Mouse (Mus musculus) megakaryocyte, embryonic 14.5 days (primary cell): Measurements from ENCODE around the gene Cntf.
"Not testable (repeated sequence)": the region's sequence is repeated elsewhere in the genome, so short reads cannot be mapped to it uniquely, and the experiment has no call there.

ENCODE experiments used
- FLI1 ChIP-seq: IDR thresholded peaks from 2 replicates; pipeline ENCODE4 v1.6.1; 2012; ENCODE audit warnings: low read length, inconsistent platforms, mixed read lengths
- GATA1 ChIP-seq: IDR thresholded peaks from 3 replicates; pipeline ENCODE4 v1.6.1; 2012; ENCODE audit warnings: mixed read lengths, low read length, inconsistent platforms, borderline replicate concordance

DNA sequence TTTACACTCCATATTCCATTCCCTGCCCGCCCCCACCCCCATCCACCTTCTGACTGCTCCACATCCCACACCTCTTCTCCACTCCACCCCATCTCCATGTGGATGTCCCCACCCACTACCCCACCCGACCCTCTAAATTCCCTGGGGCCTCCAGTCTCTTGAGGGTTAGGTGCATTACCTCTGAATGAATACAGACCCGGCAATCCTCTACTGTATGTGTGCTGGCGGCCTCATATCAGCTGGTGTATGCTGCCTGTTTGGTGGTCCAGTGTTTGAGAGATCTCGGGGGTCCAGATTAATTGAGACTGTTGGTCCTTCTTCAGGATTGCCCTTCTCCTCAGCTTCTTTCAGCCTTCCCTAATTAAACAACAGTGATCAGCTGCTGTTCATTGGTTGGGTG is 44.5 kb downstream of the Cntf start:
- not testable (repeated sequence) for TF ChIP-seq GATA1, FLI1
